Mouse (Mus musculus): ENCODE measurements around the gene Capn2. TPM values are rescaled to one million over a fixed set of nuclear protein-coding genes. Genes with fewer than 3 reads are reported as not detected.

Gene Capn2
- polyA plus RNA-seq, 1 experiment from 2014 or later: 51.4 TPM

DNA sequence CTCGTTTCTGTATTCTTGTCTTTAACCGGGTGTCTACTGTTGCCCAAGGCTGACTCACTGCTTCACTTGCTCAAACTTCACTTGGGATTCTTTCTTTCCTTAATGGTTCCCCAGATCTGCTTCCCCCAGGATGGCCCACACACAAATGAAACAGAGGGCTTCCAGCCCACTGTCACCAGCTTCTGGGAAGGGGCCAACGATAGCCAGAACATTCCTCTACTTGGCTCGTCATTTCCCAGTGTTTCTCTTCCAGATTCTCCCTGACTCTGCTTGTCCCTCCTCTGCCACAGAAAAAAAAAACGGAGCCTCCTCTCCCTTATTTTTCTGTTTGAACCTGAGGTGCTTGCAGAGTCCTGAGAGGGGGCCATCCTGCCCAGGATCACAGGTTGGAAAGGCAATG lies 1.9 kb upstream of the Capn2 start:
- Histone ChIP-seq H3K4me2 (no peak overlapping the region), H3K4me3 (ENCODE audit: low read depth, low read length) (no peak overlapping the region), H3K36me3 (ENCODE audit: control insufficient read depth, insufficient read depth, low read length) (no peaks in the 10 kb centered on the region), H3K27ac (ENCODE audit: low read depth, low read length) (no peak overlapping the region), H3K9me3 (ENCODE audit: control insufficient read depth, low read length) (no peaks in the 10 kb centered on the region), H3K4me1 (replicated peaks; ENCODE audit: control insufficient read depth, insufficient read depth, low read length) (no peaks in the 10 kb centered on the region; the same call in 1 of the 2 replicates), H3K27me3 (replicated peaks; ENCODE audit: control insufficient read depth, insufficient read depth, low read length) (peaks cover 23% of the 10 kb centered on the region), H3K9ac (ENCODE audit: low read depth, low read length) (0 out of 2 replicates have a peak overlapping the region, but pooled peaks have one; percentile 5)
- WGBS: 64% methylated on average over 5 of the region's 5 CpGs
- no peak for DNase-seq (ENCODE audit: low spot score)
- no peak for ATAC-seq (replicated peaks; ENCODE audit: low FRiP score)

DNA sequence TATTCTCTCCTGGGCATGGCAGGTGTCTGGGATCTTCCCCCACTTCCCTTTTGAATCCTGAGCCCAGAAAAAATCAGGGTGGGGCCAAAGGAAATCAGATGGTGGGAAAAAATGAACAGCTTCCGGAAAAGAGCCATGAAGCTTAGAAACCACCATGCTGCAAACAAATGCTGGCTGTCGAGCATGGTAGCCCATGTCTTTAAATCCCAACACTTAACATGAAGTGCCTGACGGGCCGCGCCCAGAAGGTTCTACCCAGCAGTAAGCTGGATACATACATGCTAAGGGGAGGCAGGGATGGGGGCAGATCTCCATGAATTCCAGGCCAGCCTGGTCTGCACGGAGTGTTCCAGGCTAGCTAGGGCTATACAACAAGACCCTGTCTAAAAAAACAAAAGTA lies 1.4 kb upstream of the Capn2 start:
- Histone ChIP-seq H3K27ac (ENCODE audit: low read depth, low read length) (no peak overlapping the region), H3K4me2 (no peak overlapping the region), H3K9ac (ENCODE audit: low read depth, low read length) (no peak overlapping the region), H3K36me3 (ENCODE audit: control insufficient read depth, insufficient read depth, low read length) (no peaks in the 10 kb centered on the region), H3K4me3 (ENCODE audit: low read depth, low read length) (no peak overlapping the region), H3K9me3 (ENCODE audit: control insufficient read depth, low read length) (no peaks in the 10 kb centered on the region), H3K27me3 (replicated peaks; ENCODE audit: control insufficient read depth, insufficient read depth, low read length) (peaks cover 23% of the 10 kb centered on the region), H3K4me1 (replicated peaks; ENCODE audit: control insufficient read depth, insufficient read depth, low read length) (no peaks in the 10 kb centered on the region; the same call in 1 of the 2 replicates)
- 86% methylated on average over 6 of the region's 6 CpGs for whole genome bisulfite sequencing
- ATAC-seq (replicated peaks; ENCODE audit: low FRiP score) (no peak), DNase-seq (ENCODE audit: low spot score) (no peak)

DNA sequence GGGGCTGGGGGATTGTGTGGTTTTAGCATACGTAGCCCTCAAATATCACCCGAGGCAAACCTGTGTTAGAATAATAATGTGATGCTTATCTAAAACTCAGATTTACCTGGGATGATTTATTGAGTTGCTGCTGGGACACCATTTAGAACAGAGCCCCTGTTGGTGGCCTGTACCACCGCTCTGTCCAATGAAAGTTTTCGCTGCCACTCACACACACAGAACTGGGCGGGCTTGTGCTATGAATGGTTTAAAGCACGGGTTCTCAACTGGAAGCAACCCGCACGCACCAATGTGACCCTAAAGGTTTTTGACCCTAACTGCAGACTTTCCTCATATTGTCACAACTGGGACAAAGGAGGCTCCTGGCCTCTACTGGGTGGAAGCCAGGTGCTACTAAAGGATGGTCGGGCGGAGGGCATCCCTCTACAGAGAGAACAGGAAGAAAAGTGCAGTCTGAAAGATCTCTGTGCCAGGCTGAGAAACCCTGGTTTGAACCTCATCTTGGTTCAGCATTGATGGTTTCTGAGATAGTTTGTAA lies 804 bp upstream of the Capn2 start:
- Histone ChIP-seq H3K4me1 (replicated peaks; ENCODE audit: control insufficient read depth, insufficient read depth, low read length) (no peaks in the 10 kb centered on the region; the same call in 1 of the 2 replicates), H3K9ac (ENCODE audit: low read depth, low read length) (no peak overlapping the region), H3K27me3 (replicated peaks; ENCODE audit: control insufficient read depth, insufficient read depth, low read length) (peaks cover 23% of the 10 kb centered on the region), H3K4me2 (no peak overlapping the region), H3K4me3 (ENCODE audit: low read depth, low read length) (no peak overlapping the region), H3K9me3 (ENCODE audit: control insufficient read depth, low read length) (no peaks in the 10 kb centered on the region), H3K36me3 (ENCODE audit: control insufficient read depth, insufficient read depth, low read length) (no peaks in the 10 kb centered on the region), H3K27ac (ENCODE audit: low read depth, low read length) (no peak overlapping the region)
- no peak for ATAC-seq (replicated peaks; ENCODE audit: low FRiP score)
- WGBS: 71% methylated on average over 10 of the region's 10 CpGs
- no peak for DNase-seq (ENCODE audit: low spot score)

DNA sequence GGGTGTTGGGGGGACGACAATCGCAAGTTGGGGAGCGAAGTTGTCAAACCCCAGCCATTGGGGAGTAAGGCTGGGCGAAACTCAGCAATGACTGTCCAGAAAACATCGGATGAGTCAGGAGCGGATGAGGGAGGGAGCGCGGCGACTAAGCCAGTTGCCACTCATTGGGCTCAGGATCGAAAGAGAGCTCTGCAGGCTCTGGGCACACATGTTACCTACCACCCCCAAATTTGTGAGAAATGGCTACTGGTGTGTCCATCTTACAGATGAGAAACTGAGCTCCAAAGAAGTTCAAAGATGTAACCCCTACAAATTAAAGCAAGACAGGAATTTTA lies 236 bp upstream of the Capn2 start:
- H3K4me3 ChIP-seq (ENCODE audit: low read depth, low read length): peak overlapping the region; percentile 69
- DNase-seq (ENCODE audit: low spot score) (no peak), ATAC-seq (replicated peaks; ENCODE audit: low FRiP score) (no peak)
- H3K27ac ChIP-seq (ENCODE audit: low read depth, low read length): no peak overlapping the region
- H3K27me3 ChIP-seq (replicated peaks; ENCODE audit: control insufficient read depth, insufficient read depth, low read length): peaks cover 23% of the 10 kb centered on the region
- 2% methylated on average over 10 of the region's 10 CpGs for WGBS
- H3K9ac ChIP-seq (ENCODE audit: low read depth, low read length): peak overlapping the region; percentile 75
- no peaks in the 10 kb centered on the region; the same call in 1 of the 2 replicates for H3K4me1 ChIP-seq (replicated peaks; ENCODE audit: control insufficient read depth, insufficient read depth, low read length)
- H3K4me2 ChIP-seq: peak overlapping the region; percentile 89
- H3K9me3 ChIP-seq (ENCODE audit: control insufficient read depth, low read length): no peaks in the 10 kb centered on the region
- H3K36me3 ChIP-seq (ENCODE audit: control insufficient read depth, insufficient read depth, low read length): no peaks in the 10 kb centered on the region

DNA sequence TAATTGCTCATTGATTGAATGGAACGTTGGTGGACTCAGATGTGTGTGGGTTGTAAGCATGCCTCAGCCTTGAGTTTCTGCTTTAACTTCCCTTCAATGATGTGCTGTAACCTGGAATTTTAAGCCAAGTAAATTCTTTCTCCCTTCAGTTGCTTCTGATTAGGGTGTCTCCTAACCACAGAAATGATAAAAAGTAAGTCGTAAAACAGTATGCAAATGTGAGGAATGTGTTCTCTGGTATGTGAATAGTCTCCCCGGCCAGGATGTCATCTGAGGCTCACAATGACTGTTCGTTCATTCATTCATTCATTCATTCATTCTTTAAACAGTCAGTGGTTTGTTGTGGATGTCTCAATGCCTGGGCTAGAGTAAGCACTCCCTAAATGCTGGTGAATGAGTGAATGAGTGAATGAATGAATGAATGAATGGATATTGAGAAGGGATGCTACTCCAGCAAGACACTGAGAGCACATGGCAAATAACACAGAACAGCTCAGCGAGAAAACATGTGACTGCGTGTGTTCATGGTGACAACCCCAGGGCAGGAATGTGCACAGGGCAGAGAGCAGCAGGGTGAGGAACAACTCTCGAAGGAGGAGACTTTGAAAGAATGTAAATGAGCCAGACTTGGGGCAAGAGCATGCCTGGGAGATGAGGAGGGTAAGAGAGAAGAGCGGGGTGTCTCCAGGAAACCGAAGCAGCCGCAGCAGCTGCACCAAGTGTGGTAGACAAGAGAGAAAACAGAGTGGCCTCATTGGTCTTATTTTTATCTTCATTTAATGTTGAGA lies 2.4 kb downstream of the Capn2 start:
- H3K27me3 ChIP-seq (replicated peaks; ENCODE audit: control insufficient read depth, insufficient read depth, low read length): peaks cover 23% of the 10 kb centered on the region
- no peak overlapping the region for H3K9ac ChIP-seq (ENCODE audit: low read depth, low read length)
- DNase-seq (ENCODE audit: low spot score) (no peak), ATAC-seq (replicated peaks; ENCODE audit: low FRiP score) (no peak)
- 82% methylated on average over 10 of the region's 10 CpGs for WGBS
- peaks cover 4% of the 10 kb centered on the region; the same call in 1 of the 2 replicates for H3K36me3 ChIP-seq (ENCODE audit: control insufficient read depth, insufficient read depth, low read length)
- H3K4me1 ChIP-seq (replicated peaks; ENCODE audit: control insufficient read depth, insufficient read depth, low read length): no peaks in the 10 kb centered on the region; the same call in 1 of the 2 replicates
- peak overlapping the region; percentile 89 for H3K4me2 ChIP-seq
- no peak overlapping the region for H3K27ac ChIP-seq (ENCODE audit: low read depth, low read length)
- H3K9me3 ChIP-seq (ENCODE audit: control insufficient read depth, low read length): no peaks in the 10 kb centered on the region
- no peak overlapping the region for H3K4me3 ChIP-seq (ENCODE audit: low read depth, low read length)

DNA sequence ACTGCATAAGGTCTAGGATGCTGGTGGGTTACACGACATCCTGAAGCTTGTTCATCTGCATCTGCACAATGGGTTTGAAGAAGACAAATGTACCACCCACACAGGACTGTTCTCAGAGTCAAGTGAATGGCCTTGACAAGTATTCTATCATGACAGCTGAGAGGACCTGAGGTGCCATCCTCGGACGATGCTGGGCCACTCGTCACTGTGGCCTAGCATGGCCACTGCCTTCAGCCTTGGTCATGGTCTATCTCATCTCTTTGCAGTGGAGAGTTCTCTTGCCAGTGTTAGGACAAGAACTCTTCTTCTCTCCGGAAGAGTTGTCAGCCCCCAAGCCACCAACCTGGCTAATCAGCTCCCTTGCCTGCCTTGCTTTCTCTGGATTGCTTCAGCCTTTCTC lies 3.7 kb downstream of the Capn2 start:
- H3K4me1 ChIP-seq (replicated peaks; ENCODE audit: control insufficient read depth, insufficient read depth, low read length): no peaks in the 10 kb centered on the region; the same call in 1 of the 2 replicates
- H3K4me2 ChIP-seq: no peak overlapping the region
- no peak for DNase-seq (ENCODE audit: low spot score)
- no peak for ATAC-seq (replicated peaks; ENCODE audit: low FRiP score)
- peaks cover 6% of the 10 kb centered on the region for H3K36me3 ChIP-seq (ENCODE audit: control insufficient read depth, insufficient read depth, low read length)
- H3K4me3 ChIP-seq (ENCODE audit: low read depth, low read length): no peak overlapping the region
- peaks cover 20% of the 10 kb centered on the region for H3K27me3 ChIP-seq (replicated peaks; ENCODE audit: control insufficient read depth, insufficient read depth, low read length)
- no peak overlapping the region for H3K9ac ChIP-seq (ENCODE audit: low read depth, low read length)
- no peak overlapping the region for H3K27ac ChIP-seq (ENCODE audit: low read depth, low read length)
- no peaks in the 10 kb centered on the region for H3K9me3 ChIP-seq (ENCODE audit: control insufficient read depth, low read length)
- 73% methylated on average over 5 of the region's 5 CpGs for WGBS

DNA sequence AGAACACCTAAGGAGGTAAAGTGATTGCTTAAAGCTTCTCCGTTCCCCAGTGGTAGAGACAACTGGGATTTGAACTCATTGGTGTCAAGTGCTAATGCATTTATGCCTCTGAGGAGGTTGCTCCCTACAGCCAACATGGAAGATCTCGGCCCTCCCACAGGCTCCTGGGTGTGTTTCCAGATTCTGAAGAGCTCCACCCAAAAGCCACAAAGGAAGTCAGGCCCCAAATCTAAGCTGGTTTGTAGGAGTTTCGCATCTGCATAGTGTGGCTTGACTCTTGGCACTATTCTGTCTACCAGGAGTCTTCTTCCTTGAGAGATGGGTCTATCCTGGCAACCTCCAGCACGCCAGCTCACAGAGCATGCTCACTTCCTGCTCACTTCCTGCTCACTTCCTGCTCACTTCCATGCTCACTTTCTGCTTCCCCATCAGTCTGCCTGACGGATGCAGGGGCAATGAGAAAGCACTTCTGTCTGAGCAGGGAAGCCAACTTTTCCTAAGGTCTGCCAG lies 4.5 kb downstream of the Capn2 start:
- DNase-seq (ENCODE audit: low spot score) (no peak), ATAC-seq (replicated peaks; ENCODE audit: low FRiP score) (no peak)
- H3K4me2 ChIP-seq: no peak overlapping the region
- no peak overlapping the region for H3K27ac ChIP-seq (ENCODE audit: low read depth, low read length)
- WGBS: 57% methylated on average over 5 of the region's 5 CpGs
- H3K9me3 ChIP-seq (ENCODE audit: control insufficient read depth, low read length): no peaks in the 10 kb centered on the region
- peaks cover 20% of the 10 kb centered on the region for H3K27me3 ChIP-seq (replicated peaks; ENCODE audit: control insufficient read depth, insufficient read depth, low read length)
- peaks cover 6% of the 10 kb centered on the region for H3K36me3 ChIP-seq (ENCODE audit: control insufficient read depth, insufficient read depth, low read length)
- no peak overlapping the region for H3K9ac ChIP-seq (ENCODE audit: low read depth, low read length)
- H3K4me1 ChIP-seq (replicated peaks; ENCODE audit: control insufficient read depth, insufficient read depth, low read length): no peaks in the 10 kb centered on the region; the same call in 1 of the 2 replicates
- H3K4me3 ChIP-seq (ENCODE audit: low read depth, low read length): no peak overlapping the region

DNA sequence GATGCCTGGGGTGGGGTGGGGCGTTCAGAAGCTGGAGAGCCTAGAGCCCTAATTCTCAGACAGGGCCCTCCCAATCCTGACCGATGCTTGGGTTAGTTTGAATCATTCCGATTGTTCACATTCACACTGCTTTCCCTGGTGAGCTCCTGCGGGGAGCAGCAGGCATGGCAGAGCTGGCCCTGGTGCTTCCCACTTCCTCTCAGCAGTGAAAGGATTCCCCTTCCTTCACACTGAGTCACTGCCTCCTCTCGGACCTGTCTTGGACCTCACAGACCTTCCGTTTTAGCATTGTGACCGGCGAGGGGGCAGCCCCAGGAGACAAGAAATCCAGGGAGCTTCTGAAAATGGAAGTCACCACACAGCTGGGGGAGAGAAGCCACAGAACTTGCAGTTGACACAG lies 5.6 kb downstream of the Capn2 start:
- no peak overlapping the region for H3K4me3 ChIP-seq (ENCODE audit: low read depth, low read length)
- no peak overlapping the region for H3K27ac ChIP-seq (ENCODE audit: low read depth, low read length)
- H3K36me3 ChIP-seq (ENCODE audit: control insufficient read depth, insufficient read depth, low read length): peaks cover 6% of the 10 kb centered on the region
- no peak for DNase-seq (ENCODE audit: low spot score)
- peaks cover 12% of the 10 kb centered on the region; the same call in 1 of the 2 replicates for H3K27me3 ChIP-seq (replicated peaks; ENCODE audit: control insufficient read depth, insufficient read depth, low read length)
- 48% methylated on average over 8 of the region's 8 CpGs for WGBS
- H3K9ac ChIP-seq (ENCODE audit: low read depth, low read length): no peak overlapping the region
- H3K4me1 ChIP-seq (replicated peaks; ENCODE audit: control insufficient read depth, insufficient read depth, low read length): no peaks in the 10 kb centered on the region; the same call in 1 of the 2 replicates
- no peaks in the 10 kb centered on the region for H3K9me3 ChIP-seq (ENCODE audit: control insufficient read depth, low read length)
- no peak for ATAC-seq (replicated peaks; ENCODE audit: low FRiP score)
- H3K4me2 ChIP-seq: no peak overlapping the region

Data from liver, embryonic 11.5 days (tissue).